Mouse (Mus musculus) activated CD4-positive, CD25-positive, alpha-beta regulatory T cell (primary cell): Measurements from ENCODE around the gene Serpinf1. TPM values are rescaled to one million over a fixed set of nuclear protein-coding genes. Genes with fewer than 3 reads are reported as not detected.

ENCODE experiments used
- polyA plus RNA-seq, 2 experiments: library from polyadenylated mRNA; unstranded; fragments of 100-300 nt; shearing (Covaris generic); gene quantifications; one replicate each; pipeline ENCODE4 v1.2.1; 2017

Gene Serpinf1
- polyA plus RNA-seq = 1 to 10 TPM; 2.2 to 2.9 TPM

DNA sequence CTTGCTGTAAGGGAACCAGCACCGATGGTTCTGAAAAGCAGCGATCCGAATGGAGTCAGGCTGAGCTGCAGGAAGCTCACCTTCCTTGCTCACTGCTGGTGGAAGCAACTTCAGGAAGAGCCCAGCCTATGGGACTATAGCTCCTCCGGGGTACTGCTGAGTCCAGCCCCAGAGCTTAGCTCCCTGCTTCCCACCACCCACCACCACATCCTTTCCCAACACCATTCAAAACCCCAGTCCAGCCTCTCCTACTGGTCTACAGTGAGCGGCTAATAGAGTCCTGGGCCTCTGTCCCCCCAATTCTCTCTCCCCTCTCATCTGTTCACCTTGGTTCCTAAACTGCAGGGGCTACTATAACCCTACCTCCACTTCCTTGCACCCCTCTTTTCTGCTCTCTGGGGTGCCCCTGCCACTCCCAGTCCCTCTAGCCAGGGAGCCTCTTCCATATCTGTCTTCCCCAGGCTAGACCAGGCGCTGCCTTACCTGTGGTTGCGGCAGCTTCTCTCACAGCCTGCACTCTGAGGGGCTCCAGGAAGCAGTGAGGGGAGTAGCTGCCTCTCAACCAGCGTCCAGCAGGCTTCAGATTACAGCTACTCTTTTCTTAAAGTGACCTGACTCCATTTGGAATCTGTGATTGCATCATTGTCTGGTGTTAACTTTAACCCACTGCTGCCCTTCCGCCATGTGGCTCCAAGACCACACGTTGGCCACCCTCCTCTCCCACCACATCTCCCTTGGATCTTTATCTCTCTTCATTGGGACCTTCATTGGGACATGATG, at the start of gene Serpinf1:
Gene Serpinf1 (minus strand): TSS at position 689 of the 780 bp plus-strand sequence.

DNA sequence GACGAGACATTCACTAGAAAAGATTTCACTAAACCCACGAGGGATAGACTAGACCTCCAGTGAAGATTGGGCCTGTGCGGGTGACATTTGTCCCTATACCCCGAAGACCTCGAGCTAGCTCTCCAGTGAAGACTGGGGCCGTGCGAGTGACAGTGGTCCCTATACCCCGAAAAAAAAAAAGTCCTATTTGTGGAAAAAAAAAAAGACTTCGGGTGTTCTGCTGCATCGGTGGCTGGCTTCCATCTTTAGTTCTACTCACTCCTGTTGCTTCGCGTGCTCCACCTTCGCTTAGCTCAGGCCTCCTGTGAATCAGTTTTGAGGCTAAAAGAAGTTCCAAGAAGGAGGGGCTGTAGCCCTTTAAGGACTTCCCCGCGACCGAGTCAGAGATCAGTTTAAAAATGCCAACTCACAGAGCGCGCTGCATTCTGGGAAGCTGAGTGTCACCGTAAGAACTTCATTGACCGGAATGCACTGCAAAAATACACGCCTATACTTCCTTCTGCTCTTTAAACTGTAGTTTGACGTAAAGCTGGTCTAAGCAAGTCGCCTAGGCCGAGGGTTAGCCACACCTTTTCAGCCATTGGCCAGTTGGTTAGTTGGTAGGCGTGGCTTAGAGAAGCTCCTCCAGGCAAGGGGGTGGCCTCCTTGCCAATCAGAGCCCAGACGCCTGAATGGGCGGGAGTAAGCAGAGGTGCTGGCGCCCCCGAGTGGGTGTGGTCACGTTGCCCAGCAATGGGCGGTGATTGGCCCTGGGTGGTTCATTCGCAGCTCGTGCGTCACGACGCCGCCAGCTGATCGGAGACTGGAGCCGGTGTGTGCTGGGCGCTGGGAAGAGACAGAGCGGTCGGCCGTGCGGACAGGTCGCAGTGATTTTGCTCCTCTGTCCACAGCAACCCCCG, 38.6 kb upstream of the Serpinf1 start, which contains the start of gene Tlcd2:
Gene Tlcd2 (plus strand): TSS at position 872 of the 899 bp plus-strand sequence.

DNA sequence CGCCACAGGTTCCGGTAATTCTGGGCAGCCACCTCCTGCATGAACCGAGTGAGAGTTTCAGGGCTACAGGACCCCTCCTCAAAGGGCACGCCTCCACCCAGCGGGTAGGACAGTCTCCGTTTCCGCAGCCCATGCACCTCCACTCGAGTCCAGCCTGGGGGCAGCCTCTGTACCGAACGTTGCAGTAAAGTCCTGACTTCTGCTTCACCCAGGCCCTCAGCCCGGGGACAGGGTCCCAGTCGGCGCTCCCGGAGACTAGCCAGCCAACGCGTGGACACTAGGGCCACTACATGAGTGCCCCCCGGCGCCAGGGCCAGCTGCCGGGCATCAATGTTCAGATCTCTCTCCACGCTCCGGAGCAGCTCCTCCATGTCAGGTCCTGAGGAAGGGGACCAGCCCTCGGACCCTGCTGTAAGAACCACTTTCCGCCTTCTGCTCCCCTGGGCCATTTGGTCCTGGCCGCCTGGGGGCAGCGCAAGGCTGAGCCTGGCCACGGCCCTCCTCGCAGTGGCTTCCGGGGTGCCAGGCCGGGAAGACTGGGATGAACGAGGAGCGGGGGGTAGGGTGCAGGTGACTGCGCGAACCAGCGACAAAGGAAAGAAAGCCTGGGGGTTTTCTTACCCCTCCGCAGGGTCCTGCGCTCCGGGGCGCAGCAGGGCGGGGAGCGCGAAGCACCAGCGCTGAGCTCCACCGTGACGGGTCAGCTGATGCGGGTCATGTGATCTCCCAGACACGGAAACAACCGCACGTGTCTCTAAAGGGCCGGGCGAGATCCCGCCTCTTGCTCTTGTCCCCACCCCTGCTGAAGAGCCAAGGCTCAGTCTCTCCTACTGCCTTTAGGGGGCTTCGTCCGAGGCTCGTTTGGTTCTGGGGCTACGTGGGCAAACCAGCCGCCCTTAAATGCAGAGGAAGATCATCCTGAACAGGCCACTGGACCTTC, 31.8 kb upstream of the Serpinf1 start, which contains the start of gene Wdr81:
Gene Wdr81 (minus strand): TSS at position 727 of the 940 bp plus-strand sequence.

DNA sequence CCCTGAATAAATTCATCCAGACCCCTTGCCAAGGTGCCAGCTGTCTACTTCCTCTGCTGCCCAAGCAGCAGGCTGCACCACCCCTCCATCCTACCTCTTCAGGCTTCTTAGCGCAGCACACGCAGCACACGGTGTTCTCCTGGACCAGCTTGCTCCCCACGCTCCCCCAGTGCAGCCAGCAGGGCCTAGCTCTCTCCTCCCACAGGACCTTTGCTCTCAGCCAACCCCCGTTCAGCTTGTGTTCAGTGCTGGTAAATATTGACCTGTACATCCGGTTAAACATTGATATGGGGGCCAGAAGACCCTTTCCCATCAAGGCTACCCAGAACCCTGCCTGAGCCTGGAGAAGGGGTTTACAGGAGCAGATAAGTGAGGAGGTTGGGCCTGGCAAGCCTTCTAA, 16.9 kb upstream of the Serpinf1 start, which contains the start of gene Serpinf2:
Gene Serpinf2 (minus strand): TSS at position 229 of the 400 bp plus-strand sequence.

Other genes with a start within 250 kb of the Serpinf1 start
- gene Ovca2, start 243.9 kb downstream of the Serpinf1 start, polyA plus RNA-seq = 10 to 100 TPM; 35.0 to 44.0 TPM
- 10 to 100 TPM; 10.6 to 15.2 TPM for gene Dph1, start 231.5 kb downstream of the Serpinf1 start, polyA plus RNA-seq
- gene Rtn4rl1, start 228.9 kb downstream of the Serpinf1 start, polyA plus RNA-seq = 10 to 100 TPM; 10.2 to 20.9 TPM
- 100 to 1,000 TPM; 126 to 149 TPM for gene Rpa1, start 74.4 kb downstream of the Serpinf1 start, polyA plus RNA-seq
- gene Smyd4, start 74.3 kb downstream of the Serpinf1 start, polyA plus RNA-seq = 10 to 100 TPM; 12.9 to 15.4 TPM
- under 1 TPM in 1 of 2 experiments, not detected in 1; 0.16 TPM for gene Serpinf2, start 16.9 kb upstream of the Serpinf1 start, polyA plus RNA-seq
- 10 to 100 TPM in 1 of 2 experiments, 1 to 10 TPM in 1; 6.4 to 20.4 TPM for gene Wdr81, start 32.0 kb upstream of the Serpinf1 start, polyA plus RNA-seq
- gene Tlcd2, start 39.0 kb upstream of the Serpinf1 start, polyA plus RNA-seq = 1 to 10 TPM; 1.8 to 4.8 TPM
- gene Prpf8, start 64.1 kb upstream of the Serpinf1 start, polyA plus RNA-seq = 10 to 100 TPM; 30.8 to 46.5 TPM
- gene Rilp, start 87.4 kb upstream of the Serpinf1 start, polyA plus RNA-seq = not detected
- gene Scarf1, start 90.8 kb upstream of the Serpinf1 start, polyA plus RNA-seq = 1 to 10 TPM in 1 of 2 experiments, under 1 TPM in 1; 0.89 to 1.2 TPM
- 10 to 100 TPM; 29.9 to 75.0 TPM for gene Slc43a2, start 109.0 kb upstream of the Serpinf1 start, polyA plus RNA-seq
- 100 to 1,000 TPM; 352 to 377 TPM for gene Pitpna, start 165.4 kb upstream of the Serpinf1 start, polyA plus RNA-seq
- 100 to 1,000 TPM; 121 to 145 TPM for gene Inpp5k, start 208.3 kb upstream of the Serpinf1 start, polyA plus RNA-seq
- gene Myo1c, start 227.8 kb upstream of the Serpinf1 start, polyA plus RNA-seq = 10 to 100 TPM; 18.2 to 34.4 TPM